Mouse (Mus musculus) frontal cortex, postnatal 36 days (tissue): ENCODE results near the gene Txlna.

ENCODE experiments used
- DNase-seq, 2 experiments: peaks; one replicate each; pipeline ENCODE4 v3.0.0; 2022; ENCODE audit warnings: low spot score in 2 of 2

Txlna gene

GRCm38 (mm10) chr4:129588865-129589264, 52.0 kb downstream of the Txlna start:
- DNase-seq = no peak

GRCm38 (mm10) chr4:129586943-129587342, 53.9 kb downstream of the Txlna start:
- no peak for DNase-seq

- no peak for DNase-seq
Observed at GRCm38 (mm10) chr4:129585773-129586172, 55.1 kb downstream of the Txlna start.

GRCm38 (mm10) chr4:129584884-129585608, 55.8 kb downstream of the Txlna start:
- peak; percentile 79 to 85 for DNase-seq

GRCm38 (mm10) chr4:129584370-129584769, 56.5 kb downstream of the Txlna start:
- no peak for DNase-seq

- no peak for DNase-seq
Observed at GRCm38 (mm10) chr4:129582251-129582650, 58.6 kb downstream of the Txlna start.

- no peak for DNase-seq
Observed at GRCm38 (mm10) chr4:129580347-129580746, 60.5 kb downstream of the Txlna start.

GRCm38 (mm10) chr4:129578466-129578865, 62.4 kb downstream of the Txlna start, which contains the start of gene Fam167b:
Fam167b (minus strand) TSS chr4:129578549.
- no peak for DNase-seq

- DNase-seq = no peak
Observed at GRCm38 (mm10) chr4:129577688-129578087, 63.2 kb downstream of the Txlna start.

GRCm38 (mm10) chr4:129576863-129577491, 63.9 kb downstream of the Txlna start:
- peak; percentile 43 to 49 for DNase-seq
